Comparison of ENCODE assay signal across 11 mouse cellular contexts in genomic region chr9:36932950-36933812, GRCm38 (mm10).
DNase-seq lines count a peak whose midpoint lies in the region; ATAC-seq lines count a peak whose summit lies in the region.
"Had no signal": no experiment of that assay in that cellular context is flagged by ENCODE, and none has a peak within 500 bp of the region (broad histone marks: within the 10 kb centered on the region; RNA-seq: fewer than 3 reads in every experiment).

No protein-coding gene starts in this region.

- H3K4me2 ChIP-seq in kidney, embryonic 15.5 days: no peak overlapping the region
- no peak overlapping the region for H3K4me2 ChIP-seq in forebrain, embryonic 13.5 days
- H3K4me2 ChIP-seq in midbrain, embryonic 14.5 days (ENCODE audit: low read length): no peak overlapping the region
- H3K4me2 ChIP-seq: liver, embryonic 15.5 days had no signal

- H3K27ac ChIP-seq in kidney, embryonic 15.5 days: no peak overlapping the region
- H3K27ac ChIP-seq in forebrain, embryonic 13.5 days: no peak overlapping the region
- H3K27ac ChIP-seq in midbrain, embryonic 14.5 days (replicated peaks; ENCODE audit: low read depth, low read length): 0 out of 2 replicates have a peak overlapping the region, but pooled peaks have one; percentile 14
- H3K27ac ChIP-seq: liver, embryonic 15.5 days had no signal

- no peak for DNase-seq in kidney, postnatal 36 days
- peak; percentile 19 for DNase-seq in A20 (ENCODE audit: low read depth, low spot score)
- DNase-seq in midbrain, embryonic 14.5 days: no peak
- DNase-seq in testis, postnatal 14 days (ENCODE audit: low spot score): no peak
- DNase-seq in embryo, embryonic 11 days: no peak
- no peak for DNase-seq in frontal cortex, postnatal 14 days (ENCODE audit: low spot score in 2 of 2)
- DNase-seq: thymus, postnatal 36 days had no signal

- H3K4me3 ChIP-seq in kidney, embryonic 15.5 days (replicated peaks): no peak overlapping the region
- H3K4me3 ChIP-seq in forebrain, embryonic 13.5 days: no peak overlapping the region
- H3K4me3 ChIP-seq in midbrain, embryonic 14.5 days (replicated peaks; ENCODE audit: low read depth, low read length): no peak overlapping the region
- H3K4me3 ChIP-seq: erythroblast, embryonic 14.5 days; liver, embryonic 15.5 days had no signal

- no peaks in the 10 kb centered on the region for H3K27me3 ChIP-seq in kidney, embryonic 15.5 days
- no peaks in the 10 kb centered on the region for H3K27me3 ChIP-seq in forebrain, embryonic 13.5 days
- H3K27me3 ChIP-seq in midbrain, embryonic 14.5 days (ENCODE audit: control insufficient read depth, insufficient read depth, low read length): no peaks in the 10 kb centered on the region
- H3K27me3 ChIP-seq: liver, embryonic 15.5 days had no signal

- no peaks in the 10 kb centered on the region for H3K36me3 ChIP-seq in kidney, embryonic 15.5 days
- H3K36me3 ChIP-seq in forebrain, embryonic 13.5 days (ENCODE audit: poor library complexity, severe bottlenecking): peaks cover 10% of the 10 kb centered on the region
- no peaks in the 10 kb centered on the region for H3K36me3 ChIP-seq in midbrain, embryonic 14.5 days (ENCODE audit: control insufficient read depth, insufficient read depth, low read length)
- H3K36me3 ChIP-seq: liver, embryonic 15.5 days had no signal

- no peak overlapping the region for H3K9ac ChIP-seq in kidney, embryonic 15.5 days
- no peak overlapping the region for H3K9ac ChIP-seq in forebrain, embryonic 13.5 days
- H3K9ac ChIP-seq in midbrain, embryonic 14.5 days (replicated peaks; ENCODE audit: low read length): no peak overlapping the region
- H3K9ac ChIP-seq: liver, embryonic 15.5 days had no signal

- no peaks in the 10 kb centered on the region for H3K9me3 ChIP-seq in kidney, embryonic 15.5 days (replicated peaks)
- no peaks in the 10 kb centered on the region for H3K9me3 ChIP-seq in forebrain, embryonic 13.5 days (replicated peaks)
- H3K9me3 ChIP-seq in midbrain, embryonic 14.5 days (ENCODE audit: control insufficient read depth, low read length): no peaks in the 10 kb centered on the region
- H3K9me3 ChIP-seq: liver, embryonic 15.5 days had no signal

- peak; percentile 66 for ATAC-seq in kidney, embryonic 15.5 days (replicated peaks; ENCODE audit: low FRiP score)
- ATAC-seq in forebrain, embryonic 13.5 days: peak; percentile 19; the same call in 1 of the 2 replicates
- peak; percentile 3; the same call in 1 of the 2 replicates for ATAC-seq in midbrain, embryonic 14.5 days (ENCODE audit: low FRiP score, low TSS enrichment)

- 62% methylated on average over 12 of the region's 12 CpGs for WGBS in kidney, embryonic 15.5 days
- 70% methylated on average over 12 of the region's 12 CpGs for WGBS in forebrain, embryonic 13.5 days
- WGBS in midbrain, embryonic 14.5 days: 62% methylated on average over 12 of the region's 12 CpGs

- H3K4me1 ChIP-seq in kidney, embryonic 15.5 days: peaks cover 13% of the 10 kb centered on the region
- peaks cover 17% of the 10 kb centered on the region for H3K4me1 ChIP-seq in forebrain, embryonic 13.5 days
- H3K4me1 ChIP-seq in midbrain, embryonic 14.5 days (ENCODE audit: control insufficient read depth, insufficient read depth, low read length): peaks cover 8% of the 10 kb centered on the region
- H3K4me1 ChIP-seq: liver, embryonic 15.5 days had no signal

Comparison
In these comparisons a context has a peak if more than half of its experiments do, and no peak if none do; other contexts are left out.
1. ATAC-seq: peak in every context shown above with its lines; median percentile 66 in kidney, embryonic 15.5 days; 19 in forebrain, embryonic 13.5 days; 3 in midbrain, embryonic 14.5 days.